Mouse (Mus musculus) heart, embryonic 15.5 days (tissue): Measurements from ENCODE around the gene Sfxn5. TPM values are rescaled to one million over a fixed set of nuclear protein-coding genes. Genes with fewer than 3 reads are reported as not detected.

Source experiments
- ATAC-seq: fragments of 200-750 bp; cut with Nextera tagmentation; replicated peaks from 2 replicates; pipeline ENCODE4 v1.8.0; 2017; ENCODE audit warnings: low read depth, moderate TSS enrichment; ENCODE audit not compliant: insufficient number of reproducible peaks, insufficient read depth, low FRiP score
- H3K27ac ChIP-seq: fragments of 300-500 bp; sonication (generic); 2 replicates; pipeline ENCODE4 v1.5.1; 2015; ENCODE audit warnings: mild to moderate bottlenecking, inconsistent platforms
- H3K27me3 ChIP-seq: fragments of 300-500 bp; sonication (generic); 2 replicates; pipeline ENCODE4 v1.6.1; 2015; ENCODE audit warnings: inconsistent platforms
- H3K36me3 ChIP-seq: fragments of 300-500 bp; sonication (generic); 2 replicates; pipeline ENCODE4 v1.6.1; 2015; ENCODE audit warnings: mild to moderate bottlenecking, inconsistent platforms
- H3K4me1 ChIP-seq: fragments of 300-500 bp; sonication (generic); replicated peaks from 2 replicates; pipeline ENCODE4 v1.6.1; 2015; ENCODE audit warnings: inconsistent platforms
- H3K4me2 ChIP-seq: fragments of 300-500 bp; sonication (generic); 2 replicates; pipeline ENCODE4 v1.6.1; 2015; ENCODE audit warnings: inconsistent platforms, mild to moderate bottlenecking, moderate library complexity
- H3K4me3 ChIP-seq: fragments of 300-500 bp; sonication (generic); 2 replicates; pipeline ENCODE4 v1.5.1; 2015; ENCODE audit warnings: mild to moderate bottlenecking, inconsistent platforms
- H3K9ac ChIP-seq: fragments of 300-500 bp; sonication (generic); 2 replicates; pipeline ENCODE4 v1.6.1; 2015; ENCODE audit warnings: mild to moderate bottlenecking, inconsistent platforms
- H3K9me3 ChIP-seq: fragments of 300-500 bp; sonication (generic); replicated peaks from 2 replicates; pipeline ENCODE4 v1.6.1; 2016; ENCODE audit warnings: inconsistent platforms
- WGBS: fragments of 180-500 bp; shearing (Covaris S2); methylation state at CpG from one replicate; pipeline ENCODE4 v1.1.7; 2015; ENCODE audit warnings: mixed read lengths; 5-methylcytosine and 5-hydroxymethylcytosine counted together
- polyA plus RNA-seq: library from polyadenylated mRNA; unstranded; fragments of >200 nt; fragmentation: Nextera tagmentation; extraction: Ambion mirVana; gene quantifications from 2 replicates; pipeline ENCODE4 v1.2.1, GENCODE M21; 2015

Gene Sfxn5
- polyA plus RNA-seq, 1 experiment from 2014 or later = 3.7 TPM

GRCm38 (mm10) chr6:85224442-85224891 lies 108.8 kb downstream of the Sfxn5 start:
- no peaks in the 10 kb centered on the region for H3K4me1 ChIP-seq
- ATAC-seq = no peak
- no peak overlapping the region for H3K9ac ChIP-seq
- H3K9me3 ChIP-seq = no peaks in the 10 kb centered on the region
- H3K27me3 ChIP-seq = no peaks in the 10 kb centered on the region; the same call in 1 of the 2 replicates
- H3K4me2 ChIP-seq = no peak overlapping the region
- H3K4me3 ChIP-seq = no peak overlapping the region
- WGBS = 59% methylated on average over 15 of the region's 15 CpGs
- H3K36me3 ChIP-seq = no peaks in the 10 kb centered on the region
- H3K27ac ChIP-seq = no peak overlapping the region

GRCm38 (mm10) chr6:85223498-85224150 lies 109.6 kb downstream of the Sfxn5 start:
- Histone ChIP-seq H3K4me2 (no peak overlapping the region), H3K9ac (no peak overlapping the region), H3K27ac (no peak overlapping the region), H3K27me3 (no peaks in the 10 kb centered on the region; the same call in 1 of the 2 replicates), H3K4me1 (no peaks in the 10 kb centered on the region), H3K36me3 (no peaks in the 10 kb centered on the region), H3K4me3 (no peak overlapping the region), H3K9me3 (no peaks in the 10 kb centered on the region)
- 66% methylated on average over 14 of the region's 14 CpGs for WGBS
- no peak for ATAC-seq

GRCm38 (mm10) chr6:85222551-85222950 lies 110.7 kb downstream of the Sfxn5 start:
- no peaks in the 10 kb centered on the region for H3K4me1 ChIP-seq
- H3K36me3 ChIP-seq = no peaks in the 10 kb centered on the region
- no peak overlapping the region for H3K4me2 ChIP-seq
- ATAC-seq = no peak
- no peaks in the 10 kb centered on the region for H3K9me3 ChIP-seq
- H3K27ac ChIP-seq = no peak overlapping the region
- no peak overlapping the region for H3K9ac ChIP-seq
- H3K4me3 ChIP-seq = no peak overlapping the region
- H3K27me3 ChIP-seq = no peaks in the 10 kb centered on the region; the same call in 1 of the 2 replicates
- 73% methylated on average over 10 of the region's 10 CpGs for WGBS

GRCm38 (mm10) chr6:85220917-85221316 lies 112.3 kb downstream of the Sfxn5 start:
- Histone ChIP-seq H3K9ac (no peak overlapping the region), H3K9me3 (no peaks in the 10 kb centered on the region), H3K36me3 (no peaks in the 10 kb centered on the region), H3K27ac (no peak overlapping the region), H3K4me1 (no peaks in the 10 kb centered on the region), H3K27me3 (no peaks in the 10 kb centered on the region; the same call in 1 of the 2 replicates), H3K4me3 (no peak overlapping the region), H3K4me2 (no peak overlapping the region)
- 66% methylated on average over 4 of the region's 4 CpGs for WGBS
- ATAC-seq = no peak

- no peak overlapping the region for H3K4me2 ChIP-seq
- no peaks in the 10 kb centered on the region for H3K36me3 ChIP-seq
- no peak for ATAC-seq
- H3K27ac ChIP-seq = no peak overlapping the region
- WGBS = 89% methylated on average over 11 of the region's 11 CpGs
- no peak overlapping the region for H3K4me3 ChIP-seq
- no peaks in the 10 kb centered on the region for H3K4me1 ChIP-seq
- H3K9ac ChIP-seq = no peak overlapping the region
- no peaks in the 10 kb centered on the region for H3K9me3 ChIP-seq
- no peaks in the 10 kb centered on the region; the same call in 1 of the 2 replicates for H3K27me3 ChIP-seq
Measured at GRCm38 (mm10) chr6:85219706-85220105, 113.5 kb downstream of the Sfxn5 start.

GRCm38 (mm10) chr6:85218684-85219445 lies 114.4 kb downstream of the Sfxn5 start:
- no peak for ATAC-seq
- WGBS = 55% methylated on average over 5 of the region's 5 CpGs

GRCm38 (mm10) chr6:85218251-85218650 lies 115.0 kb downstream of the Sfxn5 start:
- 77% methylated on average over 4 of the region's 4 CpGs for WGBS
- Histone ChIP-seq H3K9ac (no peak overlapping the region), H3K9me3 (no peaks in the 10 kb centered on the region), H3K36me3 (no peaks in the 10 kb centered on the region), H3K27me3 (no peaks in the 10 kb centered on the region), H3K27ac (no peak overlapping the region), H3K4me1 (no peaks in the 10 kb centered on the region), H3K4me2 (no peak overlapping the region), H3K4me3 (no peak overlapping the region)
- ATAC-seq = no peak

More at GRCm38 (mm10) chr6:85218684-85219445, 114.4 kb downstream of the Sfxn5 start:
- H3K9me3 ChIP-seq = no peaks in the 10 kb centered on the region
- H3K27me3 ChIP-seq = no peaks in the 10 kb centered on the region; the same call in 1 of the 2 replicates
- H3K4me1 ChIP-seq = no peaks in the 10 kb centered on the region
- H3K9ac ChIP-seq = no peak overlapping the region
- H3K4me2 ChIP-seq = no peak overlapping the region
- no peaks in the 10 kb centered on the region for H3K36me3 ChIP-seq
- no peak overlapping the region for H3K4me3 ChIP-seq
- H3K27ac ChIP-seq = no peak overlapping the region

- Histone ChIP-seq H3K9ac (no peak overlapping the region), H3K36me3 (no peaks in the 10 kb centered on the region), H3K27ac (no peak overlapping the region), H3K4me3 (no peak overlapping the region), H3K27me3 (peaks cover 22% of the 10 kb centered on the region), H3K4me1 (0 out of 2 replicates have a peak, but pooled peaks cover 5% of the 10 kb centered on the region), H3K9me3 (no peaks in the 10 kb centered on the region), H3K4me2 (no peak overlapping the region)
- ATAC-seq = no peak
- 25% methylated on average over 1 of the region's 1 CpGs for WGBS
Measured at GRCm38 (mm10) chr6:85210686-85211085, 122.5 kb downstream of the Sfxn5 start.

GRCm38 (mm10) chr6:85209226-85209967 lies 123.8 kb downstream of the Sfxn5 start:
- Histone ChIP-seq H3K27ac (no peak overlapping the region), H3K4me2 (no peak overlapping the region), H3K9ac (no peak overlapping the region), H3K4me1 (0 out of 2 replicates have a peak, but pooled peaks cover 5% of the 10 kb centered on the region), H3K36me3 (no peaks in the 10 kb centered on the region), H3K27me3 (peaks cover 34% of the 10 kb centered on the region), H3K4me3 (no peak overlapping the region), H3K9me3 (no peaks in the 10 kb centered on the region)
- 69% methylated on average over 8 of the region's 9 CpGs for WGBS
- ATAC-seq = no peak

- Histone ChIP-seq H3K4me2 (no peak overlapping the region), H3K4me3 (no peak overlapping the region), H3K36me3 (no peaks in the 10 kb centered on the region), H3K4me1 (0 out of 2 replicates have a peak, but pooled peaks cover 5% of the 10 kb centered on the region), H3K27ac (no peak overlapping the region), H3K9ac (no peak overlapping the region), H3K9me3 (no peaks in the 10 kb centered on the region), H3K27me3 (peaks cover 49% of the 10 kb centered on the region)
- no peak for ATAC-seq
- 77% methylated on average over 5 of the region's 5 CpGs for WGBS
Measured at GRCm38 (mm10) chr6:85207345-85207744, 125.9 kb downstream of the Sfxn5 start.

GRCm38 (mm10) chr6:85206939-85207285 lies 126.3 kb downstream of the Sfxn5 start:
- H3K9me3 ChIP-seq = no peaks in the 10 kb centered on the region
- peaks cover 50% of the 10 kb centered on the region for H3K27me3 ChIP-seq
- H3K27ac ChIP-seq = no peak overlapping the region
- H3K4me3 ChIP-seq = no peak overlapping the region
- H3K4me1 ChIP-seq = 0 out of 2 replicates have a peak, but pooled peaks cover 5% of the 10 kb centered on the region
- no peak overlapping the region for H3K9ac ChIP-seq
- 48% methylated on average over 15 of the region's 15 CpGs for WGBS
- no peaks in the 10 kb centered on the region for H3K36me3 ChIP-seq
- H3K4me2 ChIP-seq = no peak overlapping the region
- no peak for ATAC-seq
